Mouse (Mus musculus): ENCODE measurements around the gene Thy1. TPM values are rescaled to one million over a fixed set of nuclear protein-coding genes. Genes with fewer than 3 reads are reported as not detected.
A peak's percentile ranks its signal among the peaks of the same experiment; 100 is the strongest.

The Thy1 gene
- polyA plus RNA-seq, 1 experiment from 2014 or later: 4.7 TPM

DNA sequence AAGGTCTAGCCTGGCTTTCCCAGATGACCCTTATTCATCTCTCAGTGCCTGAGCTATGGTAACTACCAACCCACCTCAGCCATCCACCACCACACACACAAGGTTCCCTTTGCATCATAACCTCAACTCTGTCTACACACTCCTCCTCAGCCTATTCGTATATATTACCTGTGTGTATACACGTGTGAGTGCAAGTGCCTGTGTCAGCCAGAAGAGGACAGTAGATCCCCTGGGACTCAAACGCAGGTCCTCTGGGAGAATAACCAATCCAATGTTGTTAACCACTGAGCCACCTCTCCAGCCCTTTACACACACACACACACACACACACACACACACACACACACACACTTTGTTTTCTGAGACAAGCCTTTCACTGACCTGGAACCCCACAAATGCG is 12.5 kb upstream of the Thy1 start:
- H3K36me3 ChIP-seq (ENCODE audit: control insufficient read depth, insufficient read depth): no peaks in the 10 kb centered on the region
- no peak overlapping the region for H3K4me3 ChIP-seq (replicated peaks; ENCODE audit: low read length)
- H3K9me3 ChIP-seq (ENCODE audit: control insufficient read depth, low read length): no peaks in the 10 kb centered on the region
- H3K27ac ChIP-seq (ENCODE audit: low read length): no peak overlapping the region
- no peak for ATAC-seq
- WGBS: 93% methylated on average over 4 of the region's 4 CpGs
- H3K27me3 ChIP-seq (replicated peaks; ENCODE audit: control insufficient read depth, insufficient read depth, low read length): no peaks in the 10 kb centered on the region
- H3K4me2 ChIP-seq (ENCODE audit: low read length): no peak overlapping the region
- no peak overlapping the region for H3K9ac ChIP-seq (replicated peaks; ENCODE audit: low read depth, low read length)
- H3K4me1 ChIP-seq (replicated peaks; ENCODE audit: control insufficient read depth, insufficient read depth, low read length): no peaks in the 10 kb centered on the region

DNA sequence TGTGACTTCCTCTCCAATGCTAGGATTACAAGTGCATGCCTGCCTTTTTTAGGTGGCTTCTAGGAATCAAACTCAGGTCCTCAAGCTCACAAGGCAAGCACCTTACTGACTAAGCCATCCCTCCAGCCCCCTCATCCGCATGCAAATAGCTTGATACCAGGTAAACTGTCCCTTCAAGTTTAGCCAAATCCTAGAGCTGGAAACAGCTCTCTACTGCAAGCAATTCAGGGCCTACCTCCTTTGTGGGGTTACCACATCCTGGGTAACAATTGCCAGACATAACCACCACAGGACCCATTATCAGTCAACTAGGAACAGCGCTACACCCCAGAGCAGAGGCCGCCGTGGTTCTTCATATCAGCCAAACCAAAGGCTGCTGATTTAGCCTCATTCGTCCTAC is 12.1 kb upstream of the Thy1 start:
- ATAC-seq: no peak
- no peaks in the 10 kb centered on the region for H3K9me3 ChIP-seq (ENCODE audit: control insufficient read depth, low read length)
- WGBS: 88% methylated on average over 5 of the region's 5 CpGs

DNA sequence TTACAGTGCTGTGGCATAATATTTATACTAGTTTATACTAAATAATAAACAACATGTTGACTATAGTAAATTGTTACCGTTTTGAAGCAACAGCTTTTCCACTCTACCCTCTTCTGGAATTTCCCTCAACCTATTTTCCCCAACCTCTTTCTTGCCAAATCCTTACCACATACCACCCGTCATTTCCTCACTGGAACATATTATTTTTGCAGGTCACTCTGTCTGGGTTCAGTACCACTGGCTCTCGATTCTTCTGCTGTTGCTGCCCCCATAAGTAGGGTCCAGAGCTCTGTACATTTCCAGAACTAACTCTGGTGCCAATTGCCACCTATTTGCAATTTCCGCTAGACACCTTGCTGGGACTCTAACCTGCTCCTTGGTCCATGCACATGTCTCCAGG is 11.2 kb upstream of the Thy1 start:
- Histone ChIP-seq H3K9me3 (ENCODE audit: control insufficient read depth, low read length) (no peaks in the 10 kb centered on the region), H3K27me3 (replicated peaks; ENCODE audit: control insufficient read depth, insufficient read depth, low read length) (no peaks in the 10 kb centered on the region), H3K4me1 (replicated peaks; ENCODE audit: control insufficient read depth, insufficient read depth, low read length) (no peaks in the 10 kb centered on the region), H3K36me3 (ENCODE audit: control insufficient read depth, insufficient read depth) (no peaks in the 10 kb centered on the region), H3K4me3 (replicated peaks; ENCODE audit: low read length) (no peak overlapping the region), H3K27ac (ENCODE audit: low read length) (no peak overlapping the region), H3K4me2 (ENCODE audit: low read length) (no peak overlapping the region), H3K9ac (replicated peaks; ENCODE audit: low read depth, low read length) (no peak overlapping the region)
- no peak for ATAC-seq
- 87% methylated on average over 4 of the region's 4 CpGs for WGBS

More for the DNA sequence above, 12.1 kb upstream of the Thy1 start:
- no peak overlapping the region for H3K4me2 ChIP-seq (ENCODE audit: low read length)
- H3K4me3 ChIP-seq (replicated peaks; ENCODE audit: low read length): no peak overlapping the region
- no peak overlapping the region for H3K27ac ChIP-seq (ENCODE audit: low read length)
- H3K4me1 ChIP-seq (replicated peaks; ENCODE audit: control insufficient read depth, insufficient read depth, low read length): no peaks in the 10 kb centered on the region
- no peaks in the 10 kb centered on the region for H3K27me3 ChIP-seq (replicated peaks; ENCODE audit: control insufficient read depth, insufficient read depth, low read length)
- no peaks in the 10 kb centered on the region for H3K36me3 ChIP-seq (ENCODE audit: control insufficient read depth, insufficient read depth)
- no peak overlapping the region for H3K9ac ChIP-seq (replicated peaks; ENCODE audit: low read depth, low read length)

DNA sequence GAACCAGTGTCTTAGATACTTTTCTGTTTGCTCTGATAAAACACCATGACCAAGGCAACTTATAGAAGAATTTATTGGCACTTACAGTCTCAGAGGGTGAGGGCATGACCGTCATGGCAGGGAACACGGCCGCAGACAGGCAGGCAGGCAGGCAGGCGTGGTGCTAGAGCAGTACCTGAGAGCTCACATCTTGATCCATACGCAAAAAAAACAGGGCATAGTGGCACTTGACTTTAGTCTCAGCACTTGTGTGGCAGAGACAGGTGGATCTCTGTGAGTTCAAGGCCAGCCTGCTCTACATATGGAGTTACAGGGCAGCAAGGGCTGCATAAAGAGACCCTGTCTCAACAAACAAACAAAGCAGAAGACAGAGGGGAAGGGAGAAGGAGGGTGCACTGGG is 9.9 kb upstream of the Thy1 start:
- no peak overlapping the region for H3K27ac ChIP-seq (ENCODE audit: low read length)
- H3K27me3 ChIP-seq (replicated peaks; ENCODE audit: control insufficient read depth, insufficient read depth, low read length): no peaks in the 10 kb centered on the region
- no peaks in the 10 kb centered on the region for H3K9me3 ChIP-seq (ENCODE audit: control insufficient read depth, low read length)
- H3K36me3 ChIP-seq (ENCODE audit: control insufficient read depth, insufficient read depth): no peaks in the 10 kb centered on the region
- no peak overlapping the region for H3K4me2 ChIP-seq (ENCODE audit: low read length)
- H3K4me1 ChIP-seq (replicated peaks; ENCODE audit: control insufficient read depth, insufficient read depth, low read length): no peaks in the 10 kb centered on the region
- no peak overlapping the region for H3K4me3 ChIP-seq (replicated peaks; ENCODE audit: low read length)
- H3K9ac ChIP-seq (replicated peaks; ENCODE audit: low read depth, low read length): no peak overlapping the region
- 89% methylated on average over 5 of the region's 5 CpGs for WGBS
- ATAC-seq: no peak

DNA sequence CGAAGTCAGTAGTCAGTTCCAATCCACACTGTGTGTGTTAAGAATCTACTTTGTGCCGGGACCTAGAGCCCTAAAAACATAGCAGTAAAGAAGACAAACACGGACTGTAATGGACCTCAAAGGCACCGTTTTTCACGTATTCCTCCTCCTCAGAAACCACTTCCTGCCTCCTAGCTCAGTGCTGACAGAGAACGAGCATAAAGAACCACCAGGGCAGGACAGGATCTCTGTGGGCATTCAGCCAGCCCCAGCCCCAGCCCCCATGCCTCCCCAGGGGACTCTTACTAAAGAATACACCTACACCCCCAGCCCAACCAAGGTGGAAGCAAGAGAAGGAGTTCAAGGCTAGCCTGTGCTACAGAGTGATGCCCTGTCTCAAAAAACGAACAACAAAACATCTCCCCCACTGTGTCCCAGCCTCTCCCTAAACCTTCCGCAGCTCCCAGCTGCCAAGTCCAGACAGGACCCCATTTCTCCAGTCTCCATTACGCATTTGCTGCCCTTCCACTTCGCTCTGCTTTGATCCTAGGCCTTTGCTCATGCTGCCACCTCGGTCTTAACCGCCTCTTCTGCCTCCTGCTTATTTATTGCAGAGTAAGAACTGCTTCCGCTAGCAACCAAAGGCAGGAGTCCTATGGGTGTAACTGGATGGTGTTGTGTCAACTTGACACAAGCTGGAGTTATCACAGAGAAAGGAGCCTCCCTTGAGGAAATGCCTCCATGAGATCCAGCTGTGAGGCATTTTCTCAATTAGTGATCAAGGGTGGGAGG is 9.0 kb upstream of the Thy1 start:
- Histone ChIP-seq H3K4me1 (replicated peaks; ENCODE audit: control insufficient read depth, insufficient read depth, low read length) (no peaks in the 10 kb centered on the region), H3K9ac (replicated peaks; ENCODE audit: low read depth, low read length) (no peak overlapping the region), H3K9me3 (ENCODE audit: control insufficient read depth, low read length) (no peaks in the 10 kb centered on the region), H3K27ac (ENCODE audit: low read length) (no peak overlapping the region), H3K4me3 (replicated peaks; ENCODE audit: low read length) (no peak overlapping the region), H3K4me2 (ENCODE audit: low read length) (no peak overlapping the region), H3K27me3 (replicated peaks; ENCODE audit: control insufficient read depth, insufficient read depth, low read length) (no peaks in the 10 kb centered on the region), H3K36me3 (ENCODE audit: control insufficient read depth, insufficient read depth) (no peaks in the 10 kb centered on the region)
- 74% methylated on average over 13 of the region's 13 CpGs for WGBS
- ATAC-seq: no peak

DNA sequence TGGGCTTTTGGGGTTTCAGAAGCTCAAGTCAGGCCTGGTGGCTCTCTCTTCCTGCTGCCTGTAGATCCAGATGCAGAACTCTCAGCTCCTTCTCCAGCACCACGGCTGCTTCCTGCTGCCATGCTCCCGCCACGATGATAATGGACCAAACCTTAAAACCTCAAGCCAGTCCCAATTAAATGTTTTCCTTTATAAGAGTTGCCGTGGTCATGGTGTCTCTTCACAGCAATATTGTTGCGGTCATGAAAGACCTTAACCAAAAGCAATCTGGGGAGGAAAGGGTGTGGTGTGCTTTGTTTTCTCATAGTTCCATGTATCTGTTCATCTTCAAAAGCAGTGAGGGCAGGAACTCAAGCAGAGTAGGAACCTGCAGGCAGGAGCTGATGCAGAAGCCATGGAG is 6.1 kb upstream of the Thy1 start:
- Histone ChIP-seq H3K4me2 (ENCODE audit: low read length) (no peak overlapping the region), H3K9me3 (ENCODE audit: control insufficient read depth, low read length) (no peaks in the 10 kb centered on the region), H3K27ac (ENCODE audit: low read length) (no peak overlapping the region), H3K36me3 (ENCODE audit: control insufficient read depth, insufficient read depth) (no peaks in the 10 kb centered on the region), H3K9ac (replicated peaks; ENCODE audit: low read depth, low read length) (no peak overlapping the region), H3K4me1 (replicated peaks; ENCODE audit: control insufficient read depth, insufficient read depth, low read length) (peaks cover 1% of the 10 kb centered on the region; the same call in 1 of the 2 replicates), H3K4me3 (replicated peaks; ENCODE audit: low read length) (no peak overlapping the region), H3K27me3 (replicated peaks; ENCODE audit: control insufficient read depth, insufficient read depth, low read length) (peaks cover under 1% of the 10 kb centered on the region; the same call in 1 of the 2 replicates)
- WGBS: 95% methylated on average over 5 of the region's 5 CpGs
- ATAC-seq: no peak

DNA sequence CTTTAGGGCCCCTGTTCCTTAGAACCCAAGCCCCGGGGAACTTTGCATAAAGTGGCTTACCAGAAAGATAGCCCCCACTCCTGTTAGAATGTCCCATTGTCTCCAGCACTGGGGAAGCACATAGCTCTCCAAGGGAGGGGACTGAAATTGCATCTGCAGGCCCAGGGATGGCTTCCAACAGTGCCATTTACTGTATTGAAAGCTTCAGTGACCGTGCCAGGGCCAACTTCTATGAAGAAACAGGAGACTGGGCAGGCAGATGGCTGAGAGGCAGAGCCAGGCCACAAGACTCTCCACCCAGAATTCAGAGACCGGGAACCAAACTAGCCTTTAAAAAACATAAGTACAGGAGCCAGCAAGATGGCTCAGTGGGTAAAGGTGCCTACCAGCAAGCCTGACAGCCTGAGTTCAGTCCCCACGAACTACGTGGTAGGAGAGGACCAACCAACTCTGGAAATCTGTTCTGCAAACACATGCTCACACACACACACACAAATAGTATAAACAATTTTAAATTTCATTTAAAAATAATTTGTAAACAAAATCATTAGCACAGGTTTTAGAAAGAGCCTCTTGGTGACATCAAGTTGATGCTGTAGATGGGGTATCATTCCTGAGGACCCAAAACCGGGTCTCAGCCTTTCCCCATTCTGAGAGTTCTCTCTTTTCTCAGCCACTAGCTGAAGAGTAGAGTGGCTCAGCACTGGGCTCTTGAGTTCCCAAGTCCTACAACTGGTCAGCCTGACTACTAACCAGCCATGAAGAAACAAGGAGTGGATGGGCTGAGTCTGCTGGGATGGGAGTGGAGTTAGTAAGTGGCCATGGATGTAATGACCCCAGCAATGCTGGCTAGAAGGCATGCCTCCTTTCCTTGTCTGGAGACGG is 1.4 kb upstream of the Thy1 start:
- peaks cover 19% of the 10 kb centered on the region for H3K27me3 ChIP-seq (replicated peaks; ENCODE audit: control insufficient read depth, insufficient read depth, low read length)
- peaks cover 18% of the 10 kb centered on the region for H3K4me1 ChIP-seq (replicated peaks; ENCODE audit: control insufficient read depth, insufficient read depth, low read length)
- 62% methylated on average over 7 of the region's 7 CpGs for WGBS
- H3K4me3 ChIP-seq (replicated peaks; ENCODE audit: low read length): no peak overlapping the region
- ATAC-seq: no peak
- H3K27ac ChIP-seq (ENCODE audit: low read length): no peak overlapping the region
- H3K36me3 ChIP-seq (ENCODE audit: control insufficient read depth, insufficient read depth): no peaks in the 10 kb centered on the region
- no peak overlapping the region for H3K9ac ChIP-seq (replicated peaks; ENCODE audit: low read depth, low read length)
- no peak overlapping the region for H3K4me2 ChIP-seq (ENCODE audit: low read length)
- H3K9me3 ChIP-seq (ENCODE audit: control insufficient read depth, low read length): no peaks in the 10 kb centered on the region

DNA sequence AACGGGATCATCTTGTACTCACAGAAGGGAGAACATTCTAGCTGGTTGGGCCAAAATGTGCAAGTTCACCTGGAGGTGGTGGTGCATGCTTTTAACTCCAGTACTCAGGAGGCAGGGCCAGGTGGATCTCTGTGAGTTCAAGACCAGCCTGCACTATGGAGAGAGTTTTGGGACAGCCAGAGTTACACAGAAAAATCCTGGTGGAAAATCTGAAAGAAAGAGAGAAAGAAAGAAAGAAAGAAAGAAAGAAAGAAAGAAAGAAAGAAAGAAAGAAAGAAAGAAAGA is 846 bp upstream of the Thy1 start:
- Histone ChIP-seq H3K9me3 (ENCODE audit: control insufficient read depth, low read length) (no peaks in the 10 kb centered on the region), H3K27me3 (replicated peaks; ENCODE audit: control insufficient read depth, insufficient read depth, low read length) (peaks cover 19% of the 10 kb centered on the region), H3K4me1 (replicated peaks; ENCODE audit: control insufficient read depth, insufficient read depth, low read length) (peaks cover 18% of the 10 kb centered on the region), H3K9ac (replicated peaks; ENCODE audit: low read depth, low read length) (no peak overlapping the region), H3K4me3 (replicated peaks; ENCODE audit: low read length) (no peak overlapping the region), H3K27ac (ENCODE audit: low read length) (no peak overlapping the region), H3K36me3 (ENCODE audit: control insufficient read depth, insufficient read depth) (no peaks in the 10 kb centered on the region), H3K4me2 (ENCODE audit: low read length) (no peak overlapping the region)
- WGBS: 88% methylated on average over 1 of the region's 1 CpGs
- no peak for ATAC-seq

DNA sequence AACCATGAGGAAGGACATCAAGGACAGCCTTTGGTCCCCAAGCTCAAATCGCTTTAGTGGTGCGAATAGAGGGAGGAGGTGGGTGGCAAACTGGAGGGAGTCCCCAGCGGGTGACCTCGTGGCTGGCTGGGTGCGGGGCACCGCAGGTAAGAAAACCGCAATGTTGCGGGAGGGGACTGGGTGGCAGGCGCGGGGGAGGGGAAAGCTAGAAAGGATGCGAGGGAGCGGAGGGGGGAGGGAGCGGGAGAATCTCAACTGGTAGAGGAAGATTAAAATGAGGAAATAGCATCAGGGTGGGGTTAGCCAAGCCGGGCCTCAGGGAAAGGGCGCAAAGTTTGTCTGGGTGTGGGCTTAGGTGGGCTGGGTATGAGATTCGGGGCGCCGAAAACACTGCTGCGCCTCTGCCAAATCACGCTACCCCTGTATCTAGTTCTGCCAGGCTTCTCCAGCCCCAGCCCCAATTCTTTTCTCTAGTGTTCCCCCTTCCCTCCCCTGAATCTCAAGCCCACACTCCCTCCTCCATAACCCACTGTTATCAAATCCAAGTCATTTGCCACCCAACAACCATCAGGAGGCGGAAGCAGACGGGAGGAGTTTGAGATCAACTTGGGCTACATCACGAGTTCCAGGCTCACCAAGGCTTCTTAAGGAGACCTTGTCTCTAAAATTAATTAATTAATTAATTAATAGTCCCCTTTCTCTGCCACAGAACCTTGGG is 683 bp downstream of the Thy1 start:
- ATAC-seq: 0 out of 2 replicates have a peak, but pooled peaks have one; percentile 9
- H3K4me1 ChIP-seq (replicated peaks; ENCODE audit: control insufficient read depth, insufficient read depth, low read length): peaks cover 18% of the 10 kb centered on the region
- peak overlapping the region; percentile 62 for H3K4me2 ChIP-seq (ENCODE audit: low read length)
- 4% methylated on average over 21 of the region's 23 CpGs for WGBS
- no peak overlapping the region for H3K27ac ChIP-seq (ENCODE audit: low read length)
- no peaks in the 10 kb centered on the region for H3K9me3 ChIP-seq (ENCODE audit: control insufficient read depth, low read length)
- peak overlapping the region; percentile 38 for H3K9ac ChIP-seq (replicated peaks; ENCODE audit: low read depth, low read length)
- no peaks in the 10 kb centered on the region for H3K36me3 ChIP-seq (ENCODE audit: control insufficient read depth, insufficient read depth)
- H3K4me3 ChIP-seq (replicated peaks; ENCODE audit: low read length): peak overlapping the region; percentile 49
- peaks cover 19% of the 10 kb centered on the region for H3K27me3 ChIP-seq (replicated peaks; ENCODE audit: control insufficient read depth, insufficient read depth, low read length)

Data from forebrain, embryonic 16.5 days (tissue).